In genomic region chr12:32104451-32104862, GRCm38 (mm10) we compare ENCODE assay signal across 9 mouse cellular contexts. TPM values are rescaled to one million over a fixed set of nuclear protein-coding genes. Genes with fewer than 3 reads are reported as not detected.
DNase-seq lines count a peak whose midpoint lies in the region; ATAC-seq lines count a peak whose summit lies in the region.
"Had no signal": no experiment of that assay in that cellular context is flagged by ENCODE, and none has a peak within 500 bp of the region (broad histone marks: within the 10 kb centered on the region; RNA-seq: fewer than 3 reads in every experiment).

No protein-coding gene starts in this region.

- no peak for ATAC-seq in midbrain, embryonic 14.5 days (ENCODE audit: low FRiP score, low TSS enrichment)
- ATAC-seq: inflammation-experienced regulatory T-cells, adult 6 months had no signal

- H3K27ac ChIP-seq in limb, embryonic 10.5 days: peak overlapping the region; percentile 50; the same call in 1 of the 2 replicates
- H3K27ac ChIP-seq in midbrain, embryonic 14.5 days (replicated peaks; ENCODE audit: low read depth, low read length): no peak overlapping the region

- no peak overlapping the region for H3K4me3 ChIP-seq in limb, embryonic 10.5 days
- H3K4me3 ChIP-seq in midbrain, embryonic 14.5 days (replicated peaks; ENCODE audit: low read depth, low read length): no peak overlapping the region

- 82% methylated on average over 6 of the region's 6 CpGs for WGBS in limb, embryonic 10.5 days
- WGBS in midbrain, embryonic 14.5 days: 90% methylated on average over 6 of the region's 6 CpGs

- H3K9ac ChIP-seq in midbrain, embryonic 14.5 days (replicated peaks; ENCODE audit: low read length): no peak overlapping the region

- H3K9me3 ChIP-seq in limb, embryonic 10.5 days (replicated peaks): no peaks in the 10 kb centered on the region
- H3K9me3 ChIP-seq in midbrain, embryonic 14.5 days (ENCODE audit: control insufficient read depth, low read length): no peaks in the 10 kb centered on the region

- no peaks in the 10 kb centered on the region for H3K27me3 ChIP-seq in limb, embryonic 10.5 days (ENCODE audit: low read depth, poor library complexity, severe bottlenecking)
- no peaks in the 10 kb centered on the region for H3K27me3 ChIP-seq in midbrain, embryonic 14.5 days (ENCODE audit: control insufficient read depth, insufficient read depth, low read length)

- DNase-seq in spleen, adult 12 weeks (ENCODE audit: low spot score): peak; percentile 72
- DNase-seq in spleen, adult 18-20 months: no peak
- DNase-seq in heart, adult 11 months: peak; percentile 98
- DNase-seq in limb, embryonic 10.5 days (ENCODE audit: low spot score): no peak
- peak; percentile 78 for DNase-seq in testis, postnatal 14 days (ENCODE audit: low spot score)
- no peak for DNase-seq in midbrain, embryonic 14.5 days
- DNase-seq in cerebellum, adult 11-12 months: no peak
- DNase-seq in left cerebral cortex, postnatal 4 days: no peak

- H3K36me3 ChIP-seq in limb, embryonic 10.5 days: no peaks in the 10 kb centered on the region
- no peaks in the 10 kb centered on the region for H3K36me3 ChIP-seq in midbrain, embryonic 14.5 days (ENCODE audit: control insufficient read depth, insufficient read depth, low read length)

- intact Hi-C loops in left cerebral cortex, postnatal 4 days (cut with DNase I): no loop called here

- no peak overlapping the region for H3K4me2 ChIP-seq in midbrain, embryonic 14.5 days (ENCODE audit: low read length)

- peaks cover 6% of the 10 kb centered on the region; the same call in 1 of the 2 replicates for H3K4me1 ChIP-seq in limb, embryonic 10.5 days
- no peaks in the 10 kb centered on the region for H3K4me1 ChIP-seq in midbrain, embryonic 14.5 days (ENCODE audit: control insufficient read depth, insufficient read depth, low read length)

RNA-seq across cellular contexts. Expression of gene Prkar2b, which starts 43.4 kb away (rescaled TPM):
- polyA plus RNA-seq in limb, embryonic 10.5 days (2016; fragmentation: Nextera tagmentation; extraction: Ambion mirVana): 22.5 and 24.8 TPM in 2 replicates
- 151 and 188 TPM in 2 replicates for polyA plus RNA-seq in midbrain, embryonic 14.5 days (2014; fragmentation: Nextera tagmentation; extraction: Ambion mirVana)
- total RNA-seq in left cerebral cortex, postnatal 4 days (2021): 100 to 1,000 TPM; 238 to 255 TPM

Comparison
In these comparisons a context has a peak if more than half of its experiments do, and no peak if none do; other contexts are left out.
1. DNase-seq: peak in spleen, adult 12 weeks (single experiment), heart, adult 11 months (single experiment) and testis, postnatal 14 days (single experiment); none in spleen, adult 18-20 months (0 of 2), limb, embryonic 10.5 days (single experiment), midbrain, embryonic 14.5 days (single experiment), cerebellum, adult 11-12 months (single experiment) and left cerebral cortex, postnatal 4 days (single experiment).